Mouse (Mus musculus): ENCODE measurements around the gene Pgm5.

The Pgm5 gene

DNA sequence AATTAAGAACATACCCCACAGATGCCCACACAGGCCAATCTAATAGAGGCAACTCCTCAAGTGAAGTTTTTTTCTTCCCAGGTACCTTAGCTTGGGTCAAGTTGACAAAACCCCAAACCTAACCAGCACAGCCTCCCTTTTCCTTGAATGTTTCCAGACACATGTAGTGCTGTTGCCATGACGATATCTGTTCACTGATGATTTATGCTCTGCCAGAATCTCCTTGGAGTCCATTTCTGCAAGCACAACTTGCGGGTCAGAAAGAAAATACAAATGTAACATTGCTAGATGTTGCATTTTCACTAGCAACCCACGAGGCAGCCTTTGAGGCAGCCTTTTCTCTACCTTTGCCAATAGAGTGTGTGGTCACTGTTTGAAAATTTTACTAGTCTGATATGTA is 194.1 kb downstream of the Pgm5 start:
- DNase-seq (ENCODE audit: extremely low read depth, low read depth) = no peak

GRCm38 (mm10) chr19:24665771-24666170 is 195.9 kb downstream of the Pgm5 start:
- no peak for DNase-seq (ENCODE audit: extremely low read depth, low read depth)

DNA sequence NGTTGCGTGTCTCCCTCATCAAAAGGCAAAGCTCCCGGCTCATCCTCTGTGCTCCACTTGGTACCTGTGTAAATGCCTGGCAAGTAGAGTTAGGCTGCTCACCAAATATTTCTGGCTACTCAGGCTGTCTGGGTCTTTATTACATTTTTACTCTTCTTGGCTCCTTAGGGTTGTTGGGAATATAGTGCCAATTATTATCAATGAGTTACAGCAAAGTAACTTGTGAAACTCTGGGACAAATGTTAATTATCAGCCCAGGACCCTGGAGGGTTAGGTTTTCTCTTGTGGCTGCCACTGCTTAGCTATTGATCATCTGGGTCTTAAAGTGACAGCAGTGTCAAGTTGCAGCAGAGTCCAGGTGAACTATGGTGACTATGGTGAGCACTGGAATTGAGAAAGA is 199.3 kb downstream of the Pgm5 start:
- no peak for DNase-seq (ENCODE audit: extremely low read depth, low read depth)

DNA sequence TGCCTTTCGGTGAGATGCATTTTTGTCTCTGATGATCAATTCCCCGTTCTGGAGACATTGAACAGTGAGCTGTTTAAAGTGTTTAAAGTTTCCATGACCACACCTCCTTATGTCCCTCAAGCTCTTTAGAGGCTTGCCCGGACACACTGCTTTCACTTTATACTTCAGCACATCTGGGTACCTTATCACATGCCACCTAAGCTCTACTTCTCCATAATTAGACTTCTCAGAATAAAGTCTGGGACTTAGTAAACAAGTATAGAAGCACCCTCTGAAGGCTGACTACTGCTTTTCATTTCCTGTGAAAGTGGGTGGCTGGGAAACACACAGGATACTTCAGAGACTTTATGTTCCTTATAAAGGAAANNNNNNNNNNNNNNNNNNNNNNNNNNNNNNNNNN is 204.7 kb downstream of the Pgm5 start:
- DNase-seq (ENCODE audit: extremely low read depth, low read depth) = no peak

- DNase-seq (ENCODE audit: extremely low read depth, low read depth) = no peak
Observed at GRCm38 (mm10) chr19:24653230-24653799, 208.3 kb downstream of the Pgm5 start.

GRCm38 (mm10) chr19:24652342-24653019 is 209.2 kb downstream of the Pgm5 start:
- no peak for DNase-seq (ENCODE audit: extremely low read depth, low read depth)

- no peak for DNase-seq (ENCODE audit: extremely low read depth, low read depth)
Observed at GRCm38 (mm10) chr19:24651595-24651994, 210.1 kb downstream of the Pgm5 start.

- no peak for DNase-seq (ENCODE audit: extremely low read depth, low read depth)
Observed at GRCm38 (mm10) chr19:24650428-24650827, 211.2 kb downstream of the Pgm5 start.

GRCm38 (mm10) chr19:24648016-24648415 is 213.6 kb downstream of the Pgm5 start:
- no peak for DNase-seq (ENCODE audit: extremely low read depth, low read depth)

GRCm38 (mm10) chr19:24646162-24646829 is 215.4 kb downstream of the Pgm5 start:
- DNase-seq (ENCODE audit: extremely low read depth, low read depth) = no peak

- DNase-seq (ENCODE audit: extremely low read depth, low read depth) = no peak
Observed at GRCm38 (mm10) chr19:24644971-24645370, 216.7 kb downstream of the Pgm5 start.

GRCm38 (mm10) chr19:24640982-24641381 is 220.7 kb downstream of the Pgm5 start:
- no peak for DNase-seq (ENCODE audit: extremely low read depth, low read depth)

- DNase-seq (ENCODE audit: extremely low read depth, low read depth) = no peak
Observed at GRCm38 (mm10) chr19:24637988-24638387, 223.7 kb downstream of the Pgm5 start.

GRCm38 (mm10) chr19:24636616-24637015 is 225.0 kb downstream of the Pgm5 start:
- no peak for DNase-seq (ENCODE audit: extremely low read depth, low read depth)

DNA sequence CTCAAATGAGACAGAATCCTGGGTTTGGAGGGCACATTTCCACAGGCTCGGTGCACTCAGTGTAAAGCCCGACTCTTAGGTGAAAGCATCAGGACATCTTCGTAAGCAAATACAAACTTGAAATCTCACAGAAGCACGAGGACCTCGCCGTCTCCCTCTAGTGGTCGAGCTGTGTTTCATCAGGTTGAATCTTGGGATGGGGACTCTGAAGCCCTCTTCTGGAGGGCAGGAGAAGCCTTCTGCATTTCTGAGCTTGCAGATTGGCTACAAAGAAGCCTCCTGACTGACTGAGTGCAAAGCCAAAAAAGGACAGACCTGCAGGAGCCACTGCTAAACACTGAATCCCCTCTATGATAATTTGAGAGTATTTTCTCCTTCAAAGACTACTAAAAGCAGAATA is 227.1 kb downstream of the Pgm5 start:
- DNase-seq (ENCODE audit: extremely low read depth, low read depth) = peak; percentile 68
